Mouse (Mus musculus) B cell, adult 2 months (primary cell): ENCODE data around the gene 6430531B16Rik.
A peak's percentile ranks its signal among the peaks of the same experiment; 100 is the strongest.

Experiments used
- DNase-seq, 2 experiments: peaks; one replicate each; pipeline ENCODE4 v3.0.0; 2022

Gene 6430531B16Rik

GRCm38 (mm10) chr7:139936705-139937104 is 41.9 kb downstream of the 6430531B16Rik start:
- no peak for DNase-seq

- peak; percentile 47 to 49 for DNase-seq
These were observed 47.8 kb downstream of the 6430531B16Rik start for GRCm38 (mm10) chr7:139930732-139931131.
